Mouse (Mus musculus): ENCODE measurements around the gene Ppp3ca. TPM values are rescaled to one million over a fixed set of nuclear protein-coding genes. Genes with fewer than 3 reads are reported as not detected.

Ppp3ca gene
- polyA plus RNA-seq, 2 experiments, result 31.5 to 74.8 TPM

- 0 out of 2 replicates have a peak overlapping the region, but pooled peaks have one; percentile 10 for H3K4me2 ChIP-seq (replicated peaks; ENCODE audit: low read depth, low read length, severe bottlenecking)
- ATAC-seq (ENCODE audit: low FRiP score, low read depth), result peak; percentile 72
- peaks cover 19% of the 10 kb centered on the region for H3K4me1 ChIP-seq (ENCODE audit: control insufficient read depth, insufficient read depth, low read length)
- peak; percentile 40 for DNase-seq (ENCODE audit: low spot score)
- H3K9me3 ChIP-seq (ENCODE audit: control insufficient read depth, low read length), result no peaks in the 10 kb centered on the region
- no peaks in the 10 kb centered on the region for H3K27me3 ChIP-seq (ENCODE audit: control insufficient read depth, insufficient read depth, low read length)
- TF ChIP-seq POLR2A (IDR thresholded peaks at IDR 0.05; ENCODE audit: borderline replicate concordance, extremely low read depth, insufficient read depth, insufficient read length), result no peak
- WGBS, result 23% methylated on average over 14 of the region's 14 CpGs
- H3K36me3 ChIP-seq (ENCODE audit: control insufficient read depth, insufficient read depth, low read length), result no peaks in the 10 kb centered on the region
- H3K27ac ChIP-seq (replicated peaks; ENCODE audit: low read depth, low read length), result 0 out of 2 replicates have a peak overlapping the region, but pooled peaks have one; percentile 43
- H3K4me3 ChIP-seq (replicated peaks; ENCODE audit: low read length), result no peak overlapping the region
- H3K9ac ChIP-seq (ENCODE audit: low read depth, low read length, severe bottlenecking), result no peak overlapping the region
These were observed 202.0 kb downstream of the Ppp3ca start for GRCm38 (mm10) chr3:136871772-136872532.

GRCm38 (mm10) chr3:136872533-136873095 is 202.7 kb downstream of the Ppp3ca start:
- ATAC-seq (ENCODE audit: low FRiP score, low read depth), result no peak
- Histone ChIP-seq H3K9ac (ENCODE audit: low read depth, low read length, severe bottlenecking) (no peak overlapping the region), H3K4me2 (replicated peaks; ENCODE audit: low read depth, low read length, severe bottlenecking) (no peak overlapping the region), H3K9me3 (ENCODE audit: control insufficient read depth, low read length) (no peaks in the 10 kb centered on the region), H3K27me3 (ENCODE audit: control insufficient read depth, insufficient read depth, low read length) (no peaks in the 10 kb centered on the region), H3K4me1 (ENCODE audit: control insufficient read depth, insufficient read depth, low read length) (peaks cover 19% of the 10 kb centered on the region), H3K27ac (replicated peaks; ENCODE audit: low read depth, low read length) (no peak overlapping the region), H3K36me3 (ENCODE audit: control insufficient read depth, insufficient read depth, low read length) (no peaks in the 10 kb centered on the region), H3K4me3 (replicated peaks; ENCODE audit: low read length) (no peak overlapping the region)
- no peak for DNase-seq (ENCODE audit: low spot score)
- WGBS, result 39% methylated on average over 8 of the region's 8 CpGs
- no peak for TF ChIP-seq POLR2A (IDR thresholded peaks at IDR 0.05; ENCODE audit: borderline replicate concordance, extremely low read depth, insufficient read depth, insufficient read length)

GRCm38 (mm10) chr3:136873809-136874449 is 204.0 kb downstream of the Ppp3ca start:
- H3K9me3 ChIP-seq (ENCODE audit: control insufficient read depth, low read length), result no peaks in the 10 kb centered on the region
- no peak overlapping the region for H3K27ac ChIP-seq (replicated peaks; ENCODE audit: low read depth, low read length)
- H3K4me3 ChIP-seq (replicated peaks; ENCODE audit: low read length), result no peak overlapping the region
- no peak overlapping the region for H3K9ac ChIP-seq (ENCODE audit: low read depth, low read length, severe bottlenecking)
- DNase-seq (ENCODE audit: low spot score) (no peak), ATAC-seq (ENCODE audit: low FRiP score, low read depth) (no peak)
- no peak for TF ChIP-seq POLR2A (IDR thresholded peaks at IDR 0.05; ENCODE audit: borderline replicate concordance, extremely low read depth, insufficient read depth, insufficient read length)
- no peaks in the 10 kb centered on the region for H3K27me3 ChIP-seq (ENCODE audit: control insufficient read depth, insufficient read depth, low read length)
- H3K36me3 ChIP-seq (ENCODE audit: control insufficient read depth, insufficient read depth, low read length), result no peaks in the 10 kb centered on the region
- WGBS, result 75% methylated on average over 7 of the region's 7 CpGs
- H3K4me1 ChIP-seq (ENCODE audit: control insufficient read depth, insufficient read depth, low read length), result peaks cover 19% of the 10 kb centered on the region
- no peak overlapping the region for H3K4me2 ChIP-seq (replicated peaks; ENCODE audit: low read depth, low read length, severe bottlenecking)

- Histone ChIP-seq H3K9ac (ENCODE audit: low read depth, low read length, severe bottlenecking) (no peak overlapping the region), H3K27ac (replicated peaks; ENCODE audit: low read depth, low read length) (no peak overlapping the region), H3K9me3 (ENCODE audit: control insufficient read depth, low read length) (no peaks in the 10 kb centered on the region), H3K27me3 (ENCODE audit: control insufficient read depth, insufficient read depth, low read length) (no peaks in the 10 kb centered on the region), H3K4me2 (replicated peaks; ENCODE audit: low read depth, low read length, severe bottlenecking) (no peak overlapping the region), H3K4me3 (replicated peaks; ENCODE audit: low read length) (no peak overlapping the region), H3K4me1 (ENCODE audit: control insufficient read depth, insufficient read depth, low read length) (peaks cover 19% of the 10 kb centered on the region), H3K36me3 (ENCODE audit: control insufficient read depth, insufficient read depth, low read length) (no peaks in the 10 kb centered on the region)
- TF ChIP-seq POLR2A (IDR thresholded peaks at IDR 0.05; ENCODE audit: borderline replicate concordance, extremely low read depth, insufficient read depth, insufficient read length), result no peak
- WGBS, result 74% methylated on average over 5 of the region's 5 CpGs
- DNase-seq (ENCODE audit: low spot score), result no peak
- no peak for ATAC-seq (ENCODE audit: low FRiP score, low read depth)
These were observed 204.6 kb downstream of the Ppp3ca start for GRCm38 (mm10) chr3:136874566-136874965.

GRCm38 (mm10) chr3:136887741-136888140 is 217.8 kb downstream of the Ppp3ca start:
- no peaks in the 10 kb centered on the region for H3K9me3 ChIP-seq (ENCODE audit: control insufficient read depth, low read length)
- H3K4me2 ChIP-seq (replicated peaks; ENCODE audit: low read depth, low read length, severe bottlenecking), result no peak overlapping the region
- no peak overlapping the region for H3K9ac ChIP-seq (ENCODE audit: low read depth, low read length, severe bottlenecking)
- TF ChIP-seq POLR2A (IDR thresholded peaks at IDR 0.05; ENCODE audit: borderline replicate concordance, extremely low read depth, insufficient read depth, insufficient read length), result no peak
- 76% methylated on average over 9 of the region's 9 CpGs for WGBS
- DNase-seq (ENCODE audit: low spot score), result no peak
- H3K27me3 ChIP-seq (ENCODE audit: control insufficient read depth, insufficient read depth, low read length), result no peaks in the 10 kb centered on the region
- no peak overlapping the region for H3K27ac ChIP-seq (replicated peaks; ENCODE audit: low read depth, low read length)
- peaks cover 4% of the 10 kb centered on the region for H3K36me3 ChIP-seq (ENCODE audit: control insufficient read depth, insufficient read depth, low read length)
- H3K4me3 ChIP-seq (replicated peaks; ENCODE audit: low read length), result no peak overlapping the region
- no peak for ATAC-seq (ENCODE audit: low FRiP score, low read depth)
- no peaks in the 10 kb centered on the region for H3K4me1 ChIP-seq (ENCODE audit: control insufficient read depth, insufficient read depth, low read length)

Data from limb, embryonic 14.5 days (tissue).